Mouse (Mus musculus): ENCODE measurements around the gene Pcbp2. TPM values are rescaled to one million over a fixed set of nuclear protein-coding genes. Genes with fewer than 3 reads are reported as not detected.

Gene Pcbp2
- 100 to 1,000 TPM; 418 to 491 TPM for total RNA-seq (2021)
- long read RNA-seq, experiment 1, partial matches to known transcripts, result 99 of 118 reads
- long read RNA-seq, experiment 1, other reads (novel, unspliced or antisense), result 14 of 118 reads
- long read RNA-seq, experiment 2, partial matches to known transcripts, result 9 of 104 reads
- long read RNA-seq, experiment 2, other reads (novel, unspliced or antisense), result 94 of 104 reads

- DNase-seq, result peak; percentile 94 to 98
Measured at GRCm38 (mm10) chr15:102470183-102470604, at the start of gene Pcbp2. Pcbp2 (plus strand) TSS chr15:102470539.

GRCm38 (mm10) chr15:102420986-102421385 lies 49.4 kb upstream of the Pcbp2 start:
- DNase-seq, result no peak

- DNase-seq, result peak; percentile 50 to 80
Measured at GRCm38 (mm10) chr15:102421437-102421836, 48.9 kb upstream of the Pcbp2 start.

- DNase-seq, result no peak
Measured at GRCm38 (mm10) chr15:102423602-102424240, 46.6 kb upstream of the Pcbp2 start.

GRCm38 (mm10) chr15:102424657-102425056 lies 45.7 kb upstream of the Pcbp2 start:
- DNase-seq, result no peak

- no peak for DNase-seq
Measured at GRCm38 (mm10) chr15:102426963-102427362, 43.4 kb upstream of the Pcbp2 start.

GRCm38 (mm10) chr15:102432046-102432445 lies 38.3 kb upstream of the Pcbp2 start:
- no peak for DNase-seq

GRCm38 (mm10) chr15:102433173-102433572 lies 37.2 kb upstream of the Pcbp2 start:
- DNase-seq, result no peak

GRCm38 (mm10) chr15:102442490-102442889 lies 27.8 kb upstream of the Pcbp2 start:
- peak; percentile 82 to 95 for DNase-seq

- DNase-seq, result no peak
Measured at GRCm38 (mm10) chr15:102445146-102445545, 25.2 kb upstream of the Pcbp2 start, which contains the start of gene Amhr2. Amhr2 (plus strand) TSS chr15:102445367.

- no peak for DNase-seq
Measured at GRCm38 (mm10) chr15:102446448-102446847, 23.9 kb upstream of the Pcbp2 start.

- DNase-seq, result no peak
Measured at GRCm38 (mm10) chr15:102449366-102449765, 21.0 kb upstream of the Pcbp2 start.

- DNase-seq, result no peak
Measured at GRCm38 (mm10) chr15:102450928-102451327, 19.4 kb upstream of the Pcbp2 start.

GRCm38 (mm10) chr15:102451666-102452430 lies 18.5 kb upstream of the Pcbp2 start:
- DNase-seq, result peak in 1 of 2 experiments; percentile 22

- DNase-seq, result no peak
Measured at GRCm38 (mm10) chr15:102455993-102456392, 14.3 kb upstream of the Pcbp2 start.

GRCm38 (mm10) chr15:102458050-102458736 lies 12.1 kb upstream of the Pcbp2 start:
- DNase-seq, result peak; percentile 60 to 67

- DNase-seq, result peak; percentile 96
Measured at GRCm38 (mm10) chr15:102458904-102459317, 11.4 kb upstream of the Pcbp2 start, which contains the start of gene Prr13. Prr13 (plus strand) TSS chr15:102459028.

- no peak for DNase-seq
Measured at GRCm38 (mm10) chr15:102459381-102459780, 11.0 kb upstream of the Pcbp2 start.

- peak in 1 of 2 experiments; percentile 21 for DNase-seq
Measured at GRCm38 (mm10) chr15:102459847-102460246, 10.5 kb upstream of the Pcbp2 start.

- DNase-seq, result peak in 1 of 2 experiments; percentile 34
Measured at GRCm38 (mm10) chr15:102460409-102460808, 9.9 kb upstream of the Pcbp2 start.

GRCm38 (mm10) chr15:102460971-102461370 lies 9.4 kb upstream of the Pcbp2 start:
- DNase-seq, result peak in 1 of 2 experiments; percentile 27

- no peak for DNase-seq
Measured at GRCm38 (mm10) chr15:102461430-102462075, 8.8 kb upstream of the Pcbp2 start.

Data from heart, adult 18-20 months (tissue).